Mouse (Mus musculus): ENCODE results near the gene Klb.
"Not testable (repeated sequence)": the region's sequence is repeated elsewhere in the genome, so short reads cannot be mapped to it uniquely, and the experiment has no call there.

DNA sequence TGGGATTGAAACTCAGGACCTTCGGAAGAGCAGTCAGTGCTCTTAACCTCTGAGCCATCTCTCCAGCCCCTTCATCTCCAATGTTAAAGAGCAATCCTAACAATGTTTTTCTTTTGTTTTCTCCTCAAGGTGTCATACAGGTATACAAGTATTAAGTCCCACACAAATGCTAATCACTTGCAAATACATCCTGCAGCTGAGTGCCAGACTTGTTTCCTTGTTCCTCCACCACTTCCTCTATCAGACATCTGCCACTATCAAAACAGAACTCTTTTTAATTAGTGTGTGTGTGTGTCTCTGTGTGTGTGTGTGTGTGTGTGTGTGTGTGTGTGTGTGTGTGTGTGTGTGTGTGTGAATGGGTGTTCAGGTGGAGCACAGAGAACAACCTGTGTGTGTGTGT is 48.5 kb upstream of the Klb start:
- TF ChIP-seq CTCF, POLR2A (IDR thresholded peaks at IDR 0.05; ENCODE audit: extremely low read depth, insufficient read depth, low read length): not testable (repeated sequence)

All from cortical plate, adult 2 months (tissue).